Mouse (Mus musculus) cerebellum, adult (tissue): Measurements from ENCODE around the gene Mrpl51.

ENCODE experiments used
- ATAC-seq: cut with Nextera tagmentation; 2 replicates; pipeline ENCODE4 v1.9.2; 2017; ENCODE audit warnings: mild to moderate bottlenecking, moderate library complexity, mixed read lengths; ENCODE audit not compliant: insufficient number of reproducible peaks, low FRiP score, low TSS enrichment

The Mrpl51 gene

GRCm38 (mm10) chr6:125182133-125182532, 9.5 kb upstream of the Mrpl51 start:
- no peak for ATAC-seq

GRCm38 (mm10) chr6:125186203-125186602, 5.4 kb upstream of the Mrpl51 start:
- ATAC-seq = no peak

- no peak for ATAC-seq
These were observed 785 bp upstream of the Mrpl51 start for GRCm38 (mm10) chr6:125190816-125191215.

GRCm38 (mm10) chr6:125192016-125192714, 564 bp downstream of the Mrpl51 start:
- peak; percentile 90 for ATAC-seq

- no peak for ATAC-seq
These were observed 1.2 kb downstream of the Mrpl51 start for GRCm38 (mm10) chr6:125192841-125193240.

GRCm38 (mm10) chr6:125193390-125193789, 1.8 kb downstream of the Mrpl51 start:
- ATAC-seq = no peak

- no peak for ATAC-seq
These were observed 4.0 kb downstream of the Mrpl51 start for GRCm38 (mm10) chr6:125195541-125196075.

- no peak for ATAC-seq
These were observed 4.7 kb downstream of the Mrpl51 start for GRCm38 (mm10) chr6:125196301-125196700.

- ATAC-seq = no peak
These were observed 5.6 kb downstream of the Mrpl51 start for GRCm38 (mm10) chr6:125197166-125197565.

- ATAC-seq = no peak
These were observed 18.8 kb downstream of the Mrpl51 start for GRCm38 (mm10) chr6:125210436-125210835.

- no peak for ATAC-seq
These were observed 21.0 kb downstream of the Mrpl51 start for GRCm38 (mm10) chr6:125212621-125213020.

GRCm38 (mm10) chr6:125213129-125213528, 21.5 kb downstream of the Mrpl51 start:
- ATAC-seq = no peak

GRCm38 (mm10) chr6:125213715-125214114, 22.1 kb downstream of the Mrpl51 start:
- no peak for ATAC-seq

GRCm38 (mm10) chr6:125215148-125215954, 23.8 kb downstream of the Mrpl51 start, which contains the start of gene Vamp1:
Gene Vamp1 (plus strand): TSS chr6:125215551.
- ATAC-seq = peak; percentile 98

- no peak for ATAC-seq
These were observed 25.3 kb downstream of the Mrpl51 start for GRCm38 (mm10) chr6:125216898-125217297.

GRCm38 (mm10) chr6:125217899-125218298, 26.3 kb downstream of the Mrpl51 start:
- no peak for ATAC-seq

- ATAC-seq = no peak
These were observed 27.4 kb downstream of the Mrpl51 start for GRCm38 (mm10) chr6:125218963-125219362.

- no peak for ATAC-seq
These were observed 29.6 kb downstream of the Mrpl51 start for GRCm38 (mm10) chr6:125221115-125221745.

GRCm38 (mm10) chr6:125222146-125222545, 30.5 kb downstream of the Mrpl51 start:
- no peak for ATAC-seq

GRCm38 (mm10) chr6:125222577-125222976, 31.0 kb downstream of the Mrpl51 start:
- ATAC-seq = no peak
